Mouse (Mus musculus) ES-Bruce4 (cell line): ENCODE results near the gene Adcy4. TPM values are rescaled to one million over a fixed set of nuclear protein-coding genes. Genes with fewer than 3 reads are reported as not detected.

Experiments
- H3K27ac ChIP-seq: 2 replicates; pipeline ENCODE4 v1.5.1; 2012; ENCODE audit warnings: low read length, inconsistent platforms; ENCODE audit not compliant: insufficient read depth
- H3K27me3 ChIP-seq: 2 replicates; pipeline ENCODE4 v1.6.1; 2012; ENCODE audit warnings: mild to moderate bottlenecking, low read length, inconsistent platforms; ENCODE audit not compliant: control insufficient read depth, poor library complexity, insufficient read depth, severe bottlenecking
- H3K36me3 ChIP-seq: 2 replicates; pipeline ENCODE4 v1.6.1; 2012; ENCODE audit warnings: inconsistent platforms, mild to moderate bottlenecking, low read length, moderate library complexity; ENCODE audit not compliant: control insufficient read depth, poor library complexity, insufficient read depth, severe bottlenecking
- H3K4me1 ChIP-seq: one replicate; pipeline ENCODE4 v1.8.1; 2011; ENCODE audit warnings: low read length; ENCODE audit not compliant: control insufficient read depth, insufficient read depth
- H3K4me3 ChIP-seq: 2 replicates; pipeline ENCODE4 v1.5.1; 2011; ENCODE audit warnings: low read depth, mild to moderate bottlenecking, low read length
- H3K9ac ChIP-seq: 2 replicates; pipeline ENCODE4 v1.6.1; 2012; ENCODE audit warnings: low read depth, mild to moderate bottlenecking, inconsistent platforms; ENCODE audit not compliant: poor library complexity, severe bottlenecking
- H3K9me3 ChIP-seq: replicated peaks from 2 replicates; pipeline ENCODE4 v1.6.1; 2012; ENCODE audit warnings: mild to moderate bottlenecking, low read length, inconsistent platforms; ENCODE audit not compliant: control insufficient read depth, poor library complexity, insufficient read depth, severe bottlenecking
- CTCF ChIP-seq: IDR thresholded peaks from one replicate; pipeline ENCODE4 v1.8.1; 2011; ENCODE audit warnings: low read depth, low read length
- EP300 ChIP-seq: IDR thresholded peaks from 2 replicates; pipeline ENCODE4 v1.6.1; 2011; ENCODE audit warnings: low read depth, low read length; ENCODE audit not compliant: insufficient read depth
- POLR2A ChIP-seq: IDR thresholded peaks from one replicate; pipeline ENCODE4 v1.8.1; 2011; ENCODE audit warnings: low read length; ENCODE audit not compliant: insufficient read depth
- polyA plus RNA-seq: library from polyadenylated mRNA; stranded (reverse); fragments of >200 nt; gene quantifications from 2 replicates; pipeline ENCODE4 v1.2.4, GENCODE M21; 2011; ENCODE audit warnings: low read depth; ENCODE audit not compliant: missing spikeins, insufficient read depth, insufficient read length

Adcy4 gene
- 0.30 and 1.2 TPM in 2 replicates for polyA plus RNA-seq

- Histone ChIP-seq H3K4me1 (no peaks in the 10 kb centered on the region), H3K9me3 (no peaks in the 10 kb centered on the region), H3K36me3 (no peaks in the 10 kb centered on the region), H3K4me3 (peak within 1 kb of the TSS; percentile 20), H3K9ac (no peak within 1 kb of the TSS), H3K27me3 (no peaks in the 10 kb centered on the region), H3K27ac (no peak within 1 kb of the TSS)
- no peak for TF ChIP-seq EP300
- TF ChIP-seq POLR2A, result no peak
- TF ChIP-seq CTCF, result no peak
These were observed at the start of gene Adcy4 for GRCm38 (mm10) chr14:55783958-55784235. Adcy4 (minus strand) TSS chr14:55784095.

- no peak overlapping the region for H3K4me3 ChIP-seq
- H3K36me3 ChIP-seq, result no peaks in the 10 kb centered on the region
- H3K9ac ChIP-seq, result no peak overlapping the region
- no peak for TF ChIP-seq EP300
- no peak for TF ChIP-seq POLR2A
- TF ChIP-seq CTCF, result no peak
- H3K27me3 ChIP-seq, result no peaks in the 10 kb centered on the region
- no peaks in the 10 kb centered on the region for H3K9me3 ChIP-seq
- H3K4me1 ChIP-seq, result peaks cover 41% of the 10 kb centered on the region
- 0 out of 2 replicates have a peak overlapping the region, but pooled peaks have one; percentile 15 for H3K27ac ChIP-seq
These were observed 49.2 kb upstream of the Adcy4 start for GRCm38 (mm10) chr14:55833126-55833525.

GRCm38 (mm10) chr14:55830331-55830730 is 46.4 kb upstream of the Adcy4 start:
- Histone ChIP-seq H3K9ac (no peak overlapping the region), H3K27ac (peak overlapping the region; percentile 55), H3K27me3 (no peaks in the 10 kb centered on the region), H3K36me3 (peaks cover 2% of the 10 kb centered on the region; the same call in 1 of the 2 replicates), H3K9me3 (no peaks in the 10 kb centered on the region), H3K4me3 (no peak overlapping the region), H3K4me1 (peaks cover 41% of the 10 kb centered on the region)
- TF ChIP-seq POLR2A (no peak), CTCF (no peak), EP300 (no peak)

GRCm38 (mm10) chr14:55829854-55830253 is 46.0 kb upstream of the Adcy4 start:
- H3K4me1 ChIP-seq, result peaks cover 40% of the 10 kb centered on the region
- no peaks in the 10 kb centered on the region for H3K9me3 ChIP-seq
- H3K4me3 ChIP-seq, result no peak overlapping the region
- H3K27ac ChIP-seq, result peak overlapping the region; percentile 55
- no peaks in the 10 kb centered on the region for H3K27me3 ChIP-seq
- peaks cover 2% of the 10 kb centered on the region; the same call in 1 of the 2 replicates for H3K36me3 ChIP-seq
- no peak for TF ChIP-seq CTCF
- no peak for TF ChIP-seq POLR2A
- H3K9ac ChIP-seq, result no peak overlapping the region

- H3K4me1 ChIP-seq, result peaks cover 31% of the 10 kb centered on the region
- no peak overlapping the region for H3K4me3 ChIP-seq
- peaks cover 2% of the 10 kb centered on the region; the same call in 1 of the 2 replicates for H3K36me3 ChIP-seq
- no peak overlapping the region for H3K27ac ChIP-seq
- no peak for TF ChIP-seq POLR2A
- no peak for TF ChIP-seq CTCF
- no peak for TF ChIP-seq EP300
- H3K9ac ChIP-seq, result no peak overlapping the region
- no peaks in the 10 kb centered on the region for H3K9me3 ChIP-seq
- no peaks in the 10 kb centered on the region for H3K27me3 ChIP-seq
These were observed 44.9 kb upstream of the Adcy4 start for GRCm38 (mm10) chr14:55828716-55829263.

GRCm38 (mm10) chr14:55826551-55827340 is 42.9 kb upstream of the Adcy4 start:
- Histone ChIP-seq H3K9ac (peak overlapping the region; percentile 97), H3K4me1 (peaks cover 15% of the 10 kb centered on the region), H3K27ac (no peak overlapping the region), H3K36me3 (peaks cover 2% of the 10 kb centered on the region; the same call in 1 of the 2 replicates), H3K4me3 (peak overlapping the region; percentile 69), H3K27me3 (no peaks in the 10 kb centered on the region), H3K9me3 (no peaks in the 10 kb centered on the region)
- TF ChIP-seq CTCF (no peak), EP300 (no peak), POLR2A (no peak)
